Mouse (Mus musculus) heart, adult 2 months (tissue): ENCODE data around the gene Ccn1.

Experiments
- CTCF ChIP-seq: fragments of 200-600 bp; IDR thresholded peaks from 2 replicates; pipeline ENCODE4 v1.8.1; 2022; ENCODE audit warnings: antibody characterized with exemption, mild to moderate bottlenecking, moderate library complexity
- POLR2A ChIP-seq: fragments of 200-500 bp; IDR thresholded peaks from 2 replicates; pipeline ENCODE4 v1.6.1; 2011; ENCODE audit warnings: mild to moderate bottlenecking, low read depth, low read length, control low read depth; ENCODE audit not compliant: insufficient read depth

DNA sequence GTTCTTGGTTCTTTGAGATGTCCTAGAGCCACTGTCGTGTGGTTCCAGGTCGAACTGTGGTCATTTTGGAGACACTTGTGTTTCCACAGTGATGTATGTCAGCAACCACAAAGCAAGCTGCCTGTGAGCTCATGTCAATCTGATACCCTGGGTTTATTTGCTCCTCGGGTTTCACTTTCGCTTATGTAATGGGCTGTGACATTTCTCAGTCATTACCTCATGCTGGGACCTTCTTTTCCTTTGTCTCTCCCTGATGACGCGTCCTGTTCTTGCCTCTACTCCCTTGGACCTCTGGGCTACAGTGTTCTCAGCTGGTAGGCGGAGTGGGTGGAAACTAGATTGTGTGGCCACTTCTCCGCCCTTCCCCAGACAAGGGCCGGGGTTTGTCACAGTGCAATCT is 31.5 kb downstream of the Ccn1 start:
- TF ChIP-seq CTCF (no peak), POLR2A (no peak)
